Mouse (Mus musculus) MEL (cell line): Measurements from ENCODE around the gene Frmd4a. TPM values are rescaled to one million over a fixed set of nuclear protein-coding genes. Genes with fewer than 3 reads are reported as not detected.
A peak's percentile ranks its signal among the peaks of the same experiment; 100 is the strongest.

Experiments
- DNase-seq: peaks from one replicate; pipeline ENCODE4 v3.0.0; 2011; ENCODE audit warnings: low read depth, low spot score
- H3K27ac ChIP-seq: 2 replicates; pipeline ENCODE4 v1.5.1; 2012; ENCODE audit warnings: low read depth, mild to moderate bottlenecking, control low read depth, low read length, moderate library complexity; ENCODE audit not compliant: control insufficient read depth
- H3K27me3 ChIP-seq, 2 experiments: fragments of 150-350 bp in 1 of 2; sonication (generic) in 1 of 2; 2 replicates each; pipeline ENCODE4 v1.6.1; 2012; ENCODE audit warnings: low read length in 2 of 2, mild to moderate bottlenecking in 2 of 2, improper control_type of control experiment in 1 of 2, moderate library complexity in 1 of 2; ENCODE audit not compliant: insufficient read depth in 2 of 2, control insufficient read depth in 1 of 2
- H3K36me3 ChIP-seq, 2 experiments: 2 replicates each; pipeline ENCODE4 v1.6.1; 2012 to 2014; ENCODE audit warnings: low read length in 2 of 2, improper control_type of control experiment in 1 of 2, inconsistent platforms in 1 of 2, mild to moderate bottlenecking in 1 of 2; ENCODE audit not compliant: insufficient read depth in 2 of 2, control insufficient read depth in 1 of 2
- H3K4me1 ChIP-seq, 2 experiments: fragments of 150-350 bp in 1 of 2; sonication (generic) in 1 of 2; 2 replicates each; pipeline ENCODE4 v1.6.1; 2012; ENCODE audit warnings: low read length in 2 of 2, improper control_type of control experiment in 1 of 2, mild to moderate bottlenecking in 1 of 2; ENCODE audit not compliant: insufficient read depth in 2 of 2, control insufficient read depth in 1 of 2
- H3K4me3 ChIP-seq, 2 experiments: fragments of 150-350 bp in 1 of 2; sonication (generic) in 1 of 2; 2 replicates each; pipeline ENCODE4 v1.5.1; 2012; ENCODE audit warnings: low read depth in 2 of 2, low read length in 2 of 2, mild to moderate bottlenecking in 2 of 2, moderate library complexity in 2 of 2, control low read depth in 1 of 2, improper control_type of control experiment in 1 of 2; ENCODE audit not compliant: control insufficient read depth in 1 of 2, insufficient read depth in 1 of 2
- H3K79me2 ChIP-seq: 2 replicates; pipeline ENCODE4 v1.6.1; 2012; ENCODE audit warnings: mild to moderate bottlenecking, low read length, moderate library complexity; ENCODE audit not compliant: control insufficient read depth, poor library complexity, insufficient read depth
- H3K9ac ChIP-seq: 2 replicates; pipeline ENCODE4 v1.6.1; 2012; ENCODE audit warnings: low read depth, mild to moderate bottlenecking, control low read depth, low read length, moderate library complexity; ENCODE audit not compliant: control insufficient read depth, poor library complexity, severe bottlenecking
- H3K9me3 ChIP-seq: fragments of 150-350 bp; sonication (generic); replicated peaks from 2 replicates; pipeline ENCODE4 v1.6.1; 2012; ENCODE audit warnings: mild to moderate bottlenecking, low read length, improper control_type of control experiment, moderate library complexity; ENCODE audit not compliant: insufficient read depth
- CHD1 ChIP-seq: IDR thresholded peaks from 2 replicates; pipeline ENCODE4 v1.6.1; 2012; ENCODE audit warnings: low read depth, mild to moderate bottlenecking, inconsistent platforms, low read length, improper control_type of control experiment
- CHD2 ChIP-seq: IDR thresholded peaks from 2 replicates; pipeline ENCODE4 v1.6.1; 2011; ENCODE audit warnings: low read length, improper control_type of control experiment
- CTCF ChIP-seq, 3 experiments: IDR thresholded peaks in 2 of 3; conservative IDR thresholded peaks in 1 of 3; 2 replicates each; pipeline ENCODE4 v1.5.1; 2011 to 2012; ENCODE audit warnings: low read length in 3 of 3, low read depth in 2 of 3, mild to moderate bottlenecking in 2 of 3, improper control_type of control experiment in 1 of 3, inconsistent platforms in 1 of 3, mixed read lengths in 1 of 3, moderate library complexity in 1 of 3; ENCODE audit not compliant: control insufficient read depth in 1 of 3, insufficient read depth in 1 of 3, poor library complexity in 1 of 3, severe bottlenecking in 1 of 3
- E2F4 ChIP-seq: IDR thresholded peaks from 2 replicates; pipeline ENCODE4 v1.6.1; 2011; ENCODE audit warnings: low read depth, low read length, improper control_type of control experiment, borderline replicate concordance
- EP300 ChIP-seq, 2 experiments: IDR thresholded peaks; 2 replicates each; pipeline ENCODE4 v1.6.1; 2011; ENCODE audit warnings: improper control_type of control experiment in 2 of 2, low read length in 2 of 2, low read depth in 1 of 2, mild to moderate bottlenecking in 1 of 2
- ETS1 ChIP-seq: IDR thresholded peaks from 2 replicates; pipeline ENCODE4 v1.6.1; 2012; ENCODE audit warnings: low read depth, mild to moderate bottlenecking, inconsistent platforms, low read length, improper control_type of control experiment, moderate library complexity
- GABPA ChIP-seq: IDR thresholded peaks from 2 replicates; pipeline ENCODE4 v1.6.1; 2012; ENCODE audit warnings: low read depth, mild to moderate bottlenecking, inconsistent platforms, low read length, improper control_type of control experiment, moderate library complexity
- HCFC1 ChIP-seq: IDR thresholded peaks from 2 replicates; pipeline ENCODE4 v1.6.1; 2012; ENCODE audit warnings: low read depth, mild to moderate bottlenecking, inconsistent platforms, low read length, improper control_type of control experiment, moderate library complexity
- JUND ChIP-seq: IDR thresholded peaks from 2 replicates; pipeline ENCODE4 v1.6.1; 2011; ENCODE audit warnings: low read depth, mild to moderate bottlenecking, improper control_type of control experiment, low read length
- KAT2A ChIP-seq: conservative IDR thresholded peaks from 2 replicates; pipeline ENCODE4 v1.6.1; 2012; ENCODE audit warnings: low read depth, low read length, improper control_type of control experiment, inconsistent platforms
- MAX ChIP-seq: IDR thresholded peaks from 2 replicates; pipeline ENCODE4 v1.6.1; 2011; ENCODE audit warnings: low read length, improper control_type of control experiment
- MAZ ChIP-seq: IDR thresholded peaks from 2 replicates; pipeline ENCODE4 v1.6.1; 2012; ENCODE audit warnings: low read depth, mild to moderate bottlenecking, inconsistent platforms, low read length, improper control_type of control experiment
- MEF2A ChIP-seq: IDR thresholded peaks from 2 replicates; pipeline ENCODE4 v1.6.1; 2014; ENCODE audit warnings: low read depth, mild to moderate bottlenecking, inconsistent platforms, low read length, improper control_type of control experiment; ENCODE audit not compliant: poor library complexity, insufficient replicate concordance, severe bottlenecking; ENCODE audit errors: extremely low read depth
- MXI1 ChIP-seq: IDR thresholded peaks from 2 replicates; pipeline ENCODE4 v1.6.1; 2011; ENCODE audit warnings: mild to moderate bottlenecking, low read depth, low read length, improper control_type of control experiment
- MYB ChIP-seq: IDR thresholded peaks from 2 replicates; pipeline ENCODE4 v1.6.1; 2011; ENCODE audit warnings: mild to moderate bottlenecking, low read depth, low read length, improper control_type of control experiment
- MYC ChIP-seq: IDR thresholded peaks from 2 replicates; pipeline ENCODE4 v1.6.1; 2011; ENCODE audit warnings: low read depth, mild to moderate bottlenecking, low read length, improper control_type of control experiment, moderate library complexity
- NELFE ChIP-seq: IDR thresholded peaks from 2 replicates; pipeline ENCODE4 v1.6.1; 2011; ENCODE audit warnings: low read depth, low read length, improper control_type of control experiment
- NRF1 ChIP-seq: IDR thresholded peaks from 2 replicates; pipeline ENCODE4 v1.6.1; 2014; ENCODE audit warnings: low read depth, mild to moderate bottlenecking, inconsistent platforms, low read length, improper control_type of control experiment, moderate library complexity; ENCODE audit not compliant: poor library complexity, insufficient read depth, severe bottlenecking
- POLR2AphosphoS2 ChIP-seq: IDR thresholded peaks from 2 replicates; pipeline ENCODE4 v1.6.1; 2011; ENCODE audit warnings: low read length, improper control_type of control experiment
- POLR2AphosphoS5 ChIP-seq: IDR thresholded peaks from 2 replicates; pipeline ENCODE4 v1.6.1; 2012; ENCODE audit warnings: low read depth, borderline replicate concordance, mild to moderate bottlenecking, inconsistent platforms, low read length, moderate library complexity, mixed read lengths
- RAD21 ChIP-seq: IDR thresholded peaks from 2 replicates; pipeline ENCODE4 v1.6.1; 2011; ENCODE audit warnings: mild to moderate bottlenecking, low read depth, low read length, improper control_type of control experiment
- RCOR1 ChIP-seq: IDR thresholded peaks from 2 replicates; pipeline ENCODE4 v1.6.1; 2012; ENCODE audit warnings: low read depth, mild to moderate bottlenecking, inconsistent platforms, low read length, improper control_type of control experiment
- SIN3A ChIP-seq: IDR thresholded peaks from 2 replicates; pipeline ENCODE4 v1.6.1; 2012; ENCODE audit warnings: low read length, improper control_type of control experiment, inconsistent platforms
- TAL1 ChIP-seq: IDR thresholded peaks from 2 replicates; pipeline ENCODE4 v1.6.1; 2012; ENCODE audit warnings: mild to moderate bottlenecking, inconsistent platforms, low read length, moderate library complexity, mixed read lengths
- TBP ChIP-seq: IDR thresholded peaks from 2 replicates; pipeline ENCODE4 v1.8.0; 2011; ENCODE audit warnings: low read depth, low read length, improper control_type of control experiment
- TCF12 ChIP-seq: IDR thresholded peaks from 2 replicates; pipeline ENCODE4 v1.6.1; 2014; ENCODE audit warnings: low read depth, mild to moderate bottlenecking, inconsistent platforms, low read length, improper control_type of control experiment, moderate library complexity
- ZKSCAN1 ChIP-seq: IDR thresholded peaks from 2 replicates; pipeline ENCODE4 v1.6.1; 2012; ENCODE audit warnings: low read depth, mild to moderate bottlenecking, inconsistent platforms, low read length, improper control_type of control experiment, moderate library complexity
- polyA plus RNA-seq, 2 experiments: library from polyadenylated mRNA; stranded (reverse) in 1 of 2; unstranded in 1 of 2; fragments of >175 nt in 1 of 2; fragments of >200 nt in 1 of 2; gene quantifications; 2 replicates each; pipeline versions ENCODE4 v1.2.1 to v1.2.4; 2012; ENCODE audit warnings: low replicate concordance in 2 of 2, low read depth in 1 of 2; ENCODE audit not compliant: insufficient read length in 2 of 2, insufficient read depth in 1 of 2, missing spikeins in 1 of 2
- total RNA-seq: library from RNA; depleted of rRNA; stranded (reverse); fragments of 300-350 nt; gene quantifications from 2 replicates; pipeline ENCODE4 v1.2.3, GENCODE M21; 2012

The Frmd4a gene
- total and polyA plus RNA-seq, 3 experiments: 6.4 to 14.4 TPM; not detected in 1

DNA sequence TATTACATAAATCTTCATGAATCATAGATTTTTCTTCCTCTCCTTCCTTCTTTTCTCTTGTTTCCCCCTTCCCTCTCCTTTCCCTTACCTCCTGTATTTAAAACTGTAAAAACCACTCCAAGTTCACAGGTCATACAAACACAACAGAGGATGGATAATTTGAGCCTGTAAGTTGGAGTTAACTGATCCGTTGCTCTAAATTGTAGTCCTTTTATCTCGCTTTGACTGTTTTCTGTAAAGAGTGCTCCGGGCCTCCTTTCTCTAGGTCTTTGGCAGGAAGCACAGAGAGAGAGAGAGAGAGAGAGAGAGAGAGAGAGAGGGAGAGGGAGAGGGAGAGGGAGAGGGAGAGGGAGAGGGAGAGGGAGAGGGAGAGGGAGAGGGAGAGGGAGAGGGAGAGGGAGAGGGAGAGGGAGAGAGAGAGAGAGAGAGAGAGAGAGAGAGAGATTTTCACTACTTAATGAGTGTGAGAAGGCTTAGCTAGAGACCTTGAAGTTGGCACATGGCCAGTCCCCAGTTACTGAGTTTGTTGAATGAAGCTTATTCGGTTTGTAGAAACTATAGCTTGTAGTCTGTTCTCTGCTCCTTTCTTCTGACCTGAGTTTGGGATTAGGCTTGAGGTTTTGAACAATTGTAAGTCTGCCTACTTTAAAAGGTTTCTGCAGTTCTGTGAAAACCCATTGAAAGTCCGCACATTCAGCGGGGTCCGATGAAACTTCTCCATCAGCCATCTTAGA is 499.5 kb downstream of the Frmd4a start:
- Histone ChIP-seq H3K4me1 (peaks cover 17 to 23% of the 10 kb centered on the region in 2 experiments), H3K27ac (peak overlapping the region; percentile 69), H3K4me3 (peak overlapping the region; percentile 29 to 62), H3K27me3 (no peaks in the 10 kb centered on the region), H3K9me3 (no peaks in the 10 kb centered on the region), H3K36me3 (peaks cover 0 to 12% of the 10 kb centered on the region in 2 experiments; a peak in 2 of 4 replicates), H3K9ac (peak overlapping the region; percentile 58), H3K79me2 (no peaks in the 10 kb centered on the region; the same call in 1 of the 2 replicates)
- DNase-seq: peak; percentile 78
- 0 out of 2 replicates have a peak, but pooled peaks have one; percentile 15 for TF ChIP-seq SIN3A
- peak in 1 of 2 experiments; percentile 9; a peak in 1 of 4 replicates for TF ChIP-seq EP300 (IDR thresholded peaks at IDR 0.05; ENCODE audit: low read depth in 1 of 2, low read length in 2 of 2)
- 0 out of 2 replicates have a peak, but pooled peaks have one; percentile 11 for TF ChIP-seq RCOR1
- TF ChIP-seq ETS1: 0 out of 2 replicates have a peak, but pooled peaks have one; percentile 17
- 0 out of 2 replicates have a peak, but pooled peaks have one; percentile 56 for TF ChIP-seq CHD1
- no peak for TF ChIP-seq HCFC1
- TF ChIP-seq MAZ: no peak

DNA sequence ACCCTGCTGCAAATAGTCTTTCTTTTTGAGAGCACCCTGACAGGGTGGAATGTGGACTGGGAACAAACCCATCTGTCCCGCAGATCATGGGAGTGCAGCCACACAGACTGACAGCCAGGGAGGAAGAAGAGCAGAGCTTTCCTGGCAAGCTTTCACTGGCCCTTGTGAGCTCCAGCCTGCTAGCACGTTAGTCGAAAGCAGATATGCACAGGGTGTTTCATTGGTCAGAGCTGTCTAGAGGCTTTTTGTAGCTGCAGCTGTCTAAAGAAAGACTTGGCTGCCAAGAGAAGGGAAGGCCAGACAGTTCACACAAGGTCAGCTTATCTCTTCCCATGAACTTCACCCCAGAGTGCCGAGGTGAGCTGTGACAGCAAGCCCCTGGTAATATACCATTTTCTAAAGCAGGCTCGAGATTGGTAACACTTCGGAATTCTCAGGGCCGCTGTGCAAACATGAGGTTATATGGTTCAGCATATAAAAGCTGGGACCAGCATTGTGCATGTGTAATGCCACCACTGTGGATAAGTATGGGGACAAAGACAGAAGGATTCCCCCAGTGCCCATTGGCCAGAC is 500.1 kb downstream of the Frmd4a start:
- Histone ChIP-seq H3K27me3 (no peaks in the 10 kb centered on the region), H3K9me3 (no peaks in the 10 kb centered on the region), H3K27ac (peak overlapping the region; percentile 69), H3K4me1 (peaks cover 17 to 23% of the 10 kb centered on the region in 2 experiments), H3K9ac (peak overlapping the region; percentile 58), H3K4me3 (peak overlapping the region; percentile 29 to 62), H3K79me2 (no peaks in the 10 kb centered on the region; the same call in 1 of the 2 replicates), H3K36me3 (peaks cover 0 to 12% of the 10 kb centered on the region in 2 experiments; a peak in 2 of 4 replicates)
- peak; percentile 83 for DNase-seq
- TF ChIP-seq MYB (0 out of 2 replicates have a peak, but pooled peaks have one; percentile 19), MAX (peak; percentile 73), POLR2AphosphoS5 (no peak), RCOR1 (no peak), TBP (peak; percentile 58), GABPA (no peak), E2F4 (no peak), POLR2AphosphoS2 (no peak), HCFC1 (peak; percentile 14; the same call in 1 of the 2 replicates), NELFE (0 out of 2 replicates have a peak, but pooled peaks have one; percentile 25), EP300 (IDR thresholded peaks at IDR 0.05; ENCODE audit: low read depth in 1 of 2, low read length in 2 of 2) (peak; percentile 28 to 55; a peak in 2 of 4 replicates), CHD2 (no peak), JUND (no peak), TCF12 (peak; percentile 55), CTCF (IDR thresholded peaks at IDR 0.05 in 2 of 3, conservative IDR thresholded peaks at IDR 0.05 in 1 of 3; ENCODE audit: control insufficient read depth in 1 of 3, insufficient read depth in 1 of 3, low read depth in 2 of 3, low read length in 3 of 3, poor library complexity in 1 of 3, severe bottlenecking in 1 of 3) (no peak), MXI1 (peak; percentile 67), ETS1 (peak; percentile 79), ZKSCAN1 (no peak), MEF2A (no peak), MYC (0 out of 2 replicates have a peak, but pooled peaks have one; percentile 47), NRF1 (no peak), KAT2A (no peak), CHD1 (no peak), TAL1 (no peak), MAZ (no peak), RAD21 (no peak)
